Mouse (Mus musculus) midbrain, embryonic 12.5 days (tissue): ENCODE measurements around the gene Tmem44. TPM values are rescaled to one million over a fixed set of nuclear protein-coding genes. Genes with fewer than 3 reads are reported as not detected.

Source experiments
- ATAC-seq: fragments of 200-750 bp; cut with Nextera tagmentation; 2 replicates; pipeline ENCODE4 v1.8.0; 2017; ENCODE audit warnings: low read depth, moderate TSS enrichment, moderate library complexity; ENCODE audit not compliant: low FRiP score
- H3K27ac ChIP-seq: fragments of 300-500 bp; sonication (generic); replicated peaks from 2 replicates; pipeline ENCODE4 v1.5.1; 2016; ENCODE audit warnings: mild to moderate bottlenecking
- H3K27me3 ChIP-seq: fragments of 300-500 bp; sonication (generic); 2 replicates; pipeline ENCODE4 v1.6.1; 2016; ENCODE audit warnings: mild to moderate bottlenecking
- H3K36me3 ChIP-seq: fragments of 300-500 bp; sonication (generic); 2 replicates; pipeline ENCODE4 v1.6.1; 2016
- H3K4me1 ChIP-seq: fragments of 300-500 bp; sonication (generic); 2 replicates; pipeline ENCODE4 v1.6.1; 2016
- H3K4me2 ChIP-seq: fragments of 300-500 bp; sonication (generic); replicated peaks from 2 replicates; pipeline ENCODE4 v1.6.1; 2016; ENCODE audit warnings: mild to moderate bottlenecking, moderate library complexity
- H3K4me3 ChIP-seq: fragments of 300-500 bp; sonication (generic); 2 replicates; pipeline ENCODE4 v1.5.1; 2016; ENCODE audit warnings: mild to moderate bottlenecking
- H3K9ac ChIP-seq: fragments of 300-500 bp; sonication (generic); replicated peaks from 2 replicates; pipeline ENCODE4 v1.6.1; 2016; ENCODE audit warnings: mild to moderate bottlenecking, moderate library complexity
- H3K9me3 ChIP-seq: fragments of 300-500 bp; sonication (generic); 2 replicates; pipeline ENCODE4 v1.6.1; 2016; ENCODE audit warnings: mild to moderate bottlenecking
- WGBS: fragments of 180-500 bp; shearing (Covaris S2); methylation state at CpG from one replicate; pipeline ENCODE4 v1.1.7; 2016; 5-methylcytosine and 5-hydroxymethylcytosine counted together
- polyA plus RNA-seq: library from polyadenylated mRNA; unstranded; fragments of >200 nt; fragmentation: Nextera tagmentation; extraction: Ambion mirVana; gene quantifications from 2 replicates; pipeline ENCODE4 v1.2.1, GENCODE M21; 2016

Tmem44 gene
- polyA plus RNA-seq, 1 experiment from 2014 or later, result 55.1 TPM

DNA sequence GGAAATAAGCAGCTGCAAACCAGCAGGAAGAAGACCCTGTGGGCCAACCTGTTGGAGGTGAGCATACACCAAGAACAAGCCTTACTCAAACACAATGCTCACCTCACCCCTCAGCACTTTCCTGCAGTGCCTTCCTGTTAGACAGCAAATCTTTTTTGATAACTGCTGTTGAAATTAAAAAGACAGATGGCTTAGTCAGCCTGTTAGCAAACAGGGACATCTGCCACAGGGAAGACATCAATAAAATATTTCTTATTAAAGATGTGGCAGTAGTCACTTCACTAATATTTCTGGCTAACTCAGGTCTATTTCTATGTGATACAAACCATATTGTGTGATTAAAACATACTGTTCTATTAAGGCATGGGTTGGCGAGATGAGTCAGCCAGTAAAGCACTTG is 25.8 kb upstream of the Tmem44 start:
- Histone ChIP-seq H3K9ac (no peak overlapping the region), H3K9me3 (no peaks in the 10 kb centered on the region), H3K4me2 (no peak overlapping the region), H3K27me3 (no peaks in the 10 kb centered on the region), H3K36me3 (peaks cover 97% of the 10 kb centered on the region), H3K27ac (no peak overlapping the region), H3K4me3 (no peak overlapping the region), H3K4me1 (no peaks in the 10 kb centered on the region)
- ATAC-seq, result no peak
- WGBS, result 89% methylated on average over 1 of the region's 1 CpGs

DNA sequence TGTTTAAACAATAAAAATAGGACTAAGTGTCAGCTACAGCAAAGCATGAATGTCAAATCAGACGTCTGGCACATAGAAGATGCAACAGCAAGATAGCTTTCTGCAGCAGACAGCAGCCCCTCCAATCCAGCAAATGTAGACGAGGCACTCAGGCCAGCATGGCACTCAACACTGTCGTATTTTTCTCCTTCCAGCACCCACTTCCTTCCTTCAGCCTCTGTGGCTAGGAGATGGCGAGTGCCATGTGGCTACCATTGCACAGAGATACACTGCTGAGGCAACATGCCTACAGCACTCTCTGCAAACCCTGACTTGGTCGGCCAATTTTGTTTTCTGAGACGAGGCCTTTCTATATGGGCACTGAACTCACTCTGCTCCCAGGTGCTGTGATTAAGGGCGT is 25.2 kb upstream of the Tmem44 start:
- no peak for ATAC-seq
- 89% methylated on average over 7 of the region's 7 CpGs for WGBS
- Histone ChIP-seq H3K36me3 (peaks cover 97% of the 10 kb centered on the region), H3K4me2 (no peak overlapping the region), H3K4me3 (no peak overlapping the region), H3K27me3 (no peaks in the 10 kb centered on the region), H3K27ac (no peak overlapping the region), H3K9me3 (no peaks in the 10 kb centered on the region), H3K9ac (no peak overlapping the region), H3K4me1 (no peaks in the 10 kb centered on the region)

DNA sequence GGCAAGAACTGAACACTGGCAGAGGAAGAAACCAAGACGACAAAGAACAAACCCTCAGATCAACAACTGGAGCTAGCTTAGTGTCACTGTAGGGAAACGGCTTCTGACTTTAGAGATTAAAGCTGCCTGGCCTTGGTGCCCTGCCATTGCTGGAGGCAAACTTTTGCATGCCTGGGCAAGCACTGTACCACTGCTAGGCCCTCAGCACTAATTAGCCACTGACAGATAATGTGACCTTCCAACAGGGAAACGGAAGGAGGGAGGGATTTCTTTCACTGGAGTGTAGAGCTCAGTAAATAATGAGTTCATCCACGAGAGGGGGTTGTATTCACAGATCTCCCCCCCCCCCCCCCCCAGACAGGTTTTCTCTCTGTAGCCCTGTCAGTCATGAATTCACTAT is 21.6 kb upstream of the Tmem44 start:
- Histone ChIP-seq H3K4me2 (no peak overlapping the region), H3K4me3 (no peak overlapping the region), H3K36me3 (peaks cover 97% of the 10 kb centered on the region), H3K27me3 (no peaks in the 10 kb centered on the region), H3K9ac (no peak overlapping the region), H3K9me3 (no peaks in the 10 kb centered on the region), H3K4me1 (no peaks in the 10 kb centered on the region), H3K27ac (no peak overlapping the region)
- no peak for ATAC-seq
- WGBS, result 72% methylated on average over 4 of the region's 4 CpGs

DNA sequence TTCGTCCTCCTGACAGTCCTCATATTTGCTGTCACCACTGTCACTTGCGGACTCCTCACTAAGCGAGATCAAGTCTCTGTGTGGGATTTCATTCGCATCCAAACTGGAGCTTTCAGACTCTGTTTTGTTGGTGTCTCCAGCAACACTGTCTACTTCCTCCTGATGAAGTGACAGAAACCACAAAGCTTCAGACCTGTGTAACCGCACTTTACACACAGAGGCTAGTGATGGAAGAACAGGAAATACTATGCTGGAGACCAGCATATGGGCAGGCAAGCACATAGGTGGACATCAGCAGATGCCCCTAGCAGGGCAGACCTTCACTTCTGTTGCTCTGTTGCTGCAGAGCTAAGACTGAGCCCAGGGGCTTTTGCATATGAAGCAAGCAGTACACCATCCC is 20.7 kb upstream of the Tmem44 start:
- H3K27ac ChIP-seq, result no peak overlapping the region
- WGBS, result 97% methylated on average over 5 of the region's 5 CpGs
- no peak overlapping the region for H3K4me2 ChIP-seq
- no peaks in the 10 kb centered on the region for H3K4me1 ChIP-seq
- no peak overlapping the region for H3K9ac ChIP-seq
- H3K36me3 ChIP-seq, result peaks cover 97% of the 10 kb centered on the region
- H3K4me3 ChIP-seq, result no peak overlapping the region
- H3K9me3 ChIP-seq, result no peaks in the 10 kb centered on the region
- ATAC-seq, result no peak
- no peaks in the 10 kb centered on the region for H3K27me3 ChIP-seq

DNA sequence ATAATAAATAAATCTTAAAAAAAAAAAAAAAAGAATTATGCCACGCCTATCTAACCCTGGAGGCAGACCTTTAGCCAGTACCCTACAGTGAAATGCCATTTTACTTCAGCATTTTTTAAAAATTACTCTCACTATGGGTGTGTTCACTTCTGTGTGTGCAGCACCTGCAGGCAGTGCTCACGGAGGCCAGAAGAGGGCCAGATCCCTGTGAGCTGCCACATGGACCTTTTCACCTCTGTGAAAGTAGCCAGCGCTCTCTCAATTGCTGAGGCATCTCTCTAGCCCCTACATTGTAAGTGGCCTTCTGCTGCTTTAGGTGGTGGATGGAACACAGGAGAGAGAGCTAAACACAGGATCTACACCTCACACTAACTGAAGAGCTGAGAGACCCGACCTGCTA is 19.5 kb upstream of the Tmem44 start:
- ATAC-seq, result no peak
- Histone ChIP-seq H3K27me3 (no peaks in the 10 kb centered on the region), H3K36me3 (peaks cover 96% of the 10 kb centered on the region), H3K27ac (no peak overlapping the region), H3K4me2 (no peak overlapping the region), H3K9ac (no peak overlapping the region), H3K4me3 (no peak overlapping the region), H3K9me3 (no peaks in the 10 kb centered on the region), H3K4me1 (no peaks in the 10 kb centered on the region)
- 96% methylated on average over 4 of the region's 4 CpGs for WGBS

DNA sequence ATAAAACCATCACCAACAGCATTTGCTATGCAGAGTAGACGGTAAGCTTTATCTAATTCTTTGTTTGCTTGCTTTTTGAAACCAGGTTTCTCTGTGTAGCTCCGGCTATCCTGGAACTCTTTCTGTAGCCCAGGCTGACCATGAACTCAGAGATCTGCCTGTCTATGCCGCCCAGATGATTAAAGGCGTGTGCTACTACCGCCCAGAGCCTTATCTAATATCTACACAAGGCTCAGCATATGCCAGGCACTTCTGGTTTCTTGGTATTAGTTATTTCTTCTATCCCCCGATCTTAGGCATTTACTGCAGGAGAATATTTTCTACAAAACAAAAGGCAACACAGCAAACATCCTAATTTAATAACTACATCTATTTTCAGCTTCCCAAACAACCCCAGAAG is 15.0 kb upstream of the Tmem44 start:
- no peak overlapping the region for H3K9ac ChIP-seq
- no peak for ATAC-seq
- H3K27me3 ChIP-seq, result no peaks in the 10 kb centered on the region
- no peak overlapping the region for H3K4me3 ChIP-seq
- H3K4me2 ChIP-seq, result no peak overlapping the region
- H3K27ac ChIP-seq, result no peak overlapping the region
- H3K9me3 ChIP-seq, result no peaks in the 10 kb centered on the region
- peaks cover 99% of the 10 kb centered on the region for H3K36me3 ChIP-seq
- no peaks in the 10 kb centered on the region for H3K4me1 ChIP-seq
- WGBS, result 95% methylated on average over 6 of the region's 6 CpGs

DNA sequence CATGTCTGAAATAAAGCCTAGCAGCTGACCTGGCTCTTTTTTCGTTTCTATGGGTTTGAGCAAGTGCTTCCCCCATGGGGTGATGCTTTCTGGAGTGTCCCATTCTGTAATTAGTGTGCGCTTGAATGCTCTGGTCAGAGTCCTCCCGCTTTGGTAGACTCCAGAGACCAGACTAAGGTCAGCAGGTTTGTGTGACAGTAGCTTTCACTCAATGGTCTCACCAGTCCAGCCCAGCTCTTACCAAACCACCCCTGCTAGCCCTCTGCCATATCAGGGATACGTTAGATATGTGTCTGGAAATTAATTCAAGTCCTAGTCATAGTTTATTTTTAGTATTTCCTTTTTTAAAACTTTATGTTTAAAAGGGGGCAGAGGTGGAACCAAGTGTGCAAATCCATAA is 10.0 kb upstream of the Tmem44 start:
- H3K4me2 ChIP-seq, result no peak overlapping the region
- no peak overlapping the region for H3K9ac ChIP-seq
- H3K36me3 ChIP-seq, result peaks cover 98% of the 10 kb centered on the region
- H3K27me3 ChIP-seq, result no peaks in the 10 kb centered on the region
- H3K27ac ChIP-seq, result no peak overlapping the region
- ATAC-seq, result no peak
- 93% methylated on average over 4 of the region's 4 CpGs for WGBS
- H3K4me3 ChIP-seq, result no peak overlapping the region
- no peaks in the 10 kb centered on the region for H3K4me1 ChIP-seq
- H3K9me3 ChIP-seq, result peaks cover 14% of the 10 kb centered on the region

- Histone ChIP-seq H3K27ac (no peak overlapping the region), H3K4me2 (no peak overlapping the region), H3K4me3 (no peak overlapping the region), H3K4me1 (no peaks in the 10 kb centered on the region), H3K9me3 (peaks cover 23% of the 10 kb centered on the region), H3K27me3 (no peaks in the 10 kb centered on the region), H3K36me3 (peaks cover 87% of the 10 kb centered on the region), H3K9ac (no peak overlapping the region)
- 96% methylated on average over 5 of the region's 5 CpGs for WGBS
- ATAC-seq, result no peak
These were observed 8.8 kb upstream of the Tmem44 start for GRCm38 (mm10) chr16:30559312-30559992.

- peaks cover 33% of the 10 kb centered on the region for H3K36me3 ChIP-seq
- peaks cover 23% of the 10 kb centered on the region for H3K9me3 ChIP-seq
- H3K4me3 ChIP-seq, result no peak overlapping the region
- WGBS, result 96% methylated on average over 8 of the region's 8 CpGs
- H3K27me3 ChIP-seq, result peaks cover 8% of the 10 kb centered on the region; the same call in 1 of the 2 replicates
- H3K27ac ChIP-seq, result no peak overlapping the region
- no peak for ATAC-seq
- no peak overlapping the region for H3K9ac ChIP-seq
- H3K4me2 ChIP-seq, result no peak overlapping the region
- peaks cover 10% of the 10 kb centered on the region for H3K4me1 ChIP-seq
These were observed 3.5 kb upstream of the Tmem44 start for GRCm38 (mm10) chr16:30554109-30554508.

GRCm38 (mm10) chr16:30552621-30553338 is 2.1 kb upstream of the Tmem44 start:
- 39% methylated on average over 11 of the region's 11 CpGs for WGBS
- peaks cover 23% of the 10 kb centered on the region for H3K9me3 ChIP-seq
- peak overlapping the region; percentile 36; the same call in 1 of the 2 replicates for H3K27ac ChIP-seq
- H3K4me2 ChIP-seq, result no peak overlapping the region
- no peak overlapping the region for H3K4me3 ChIP-seq
- peaks cover 8% of the 10 kb centered on the region; the same call in 1 of the 2 replicates for H3K27me3 ChIP-seq
- H3K4me1 ChIP-seq, result peaks cover 18% of the 10 kb centered on the region
- peaks cover 20% of the 10 kb centered on the region for H3K36me3 ChIP-seq
- no peak for ATAC-seq
- no peak overlapping the region for H3K9ac ChIP-seq

DNA sequence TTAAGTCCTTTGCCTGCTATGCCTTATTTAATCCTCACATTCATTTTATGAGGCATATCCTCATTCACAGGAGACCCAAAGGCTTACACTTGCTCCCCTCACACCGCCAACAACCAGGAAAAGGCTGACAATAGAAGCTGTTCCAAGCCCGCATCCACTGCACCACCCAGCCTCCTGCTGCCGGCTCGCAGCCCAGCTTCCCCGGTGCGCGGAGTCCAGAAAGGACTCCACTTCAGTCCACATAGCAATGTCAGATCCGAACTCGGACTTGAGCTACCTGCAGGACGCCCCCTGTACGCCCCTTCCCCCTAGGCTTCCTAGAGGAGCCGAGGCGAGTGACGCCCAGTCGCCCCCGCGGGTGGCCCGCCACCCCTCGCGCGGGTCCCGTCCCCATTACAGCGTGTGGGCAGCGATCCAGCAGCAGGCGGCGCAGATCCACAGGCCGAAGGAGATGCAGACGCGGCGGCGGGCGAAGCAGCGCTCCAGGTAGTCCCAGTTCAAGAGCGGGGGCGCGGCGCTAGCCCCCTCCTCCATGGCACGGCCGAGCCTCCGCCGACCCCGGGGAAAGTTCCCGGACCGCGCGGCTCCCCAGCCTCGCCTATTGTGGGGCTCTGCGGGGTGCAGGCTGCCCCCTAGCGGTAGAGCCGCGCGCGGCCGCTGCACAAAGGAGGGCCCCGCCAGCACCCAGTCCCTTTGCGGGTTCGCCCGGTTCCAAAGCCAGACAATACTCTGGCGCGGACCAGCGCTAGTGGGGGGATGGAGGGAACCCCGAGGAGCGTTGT is 485 bp downstream of the Tmem44 start:
- peak overlapping the region; percentile 91 for H3K9ac ChIP-seq
- peak overlapping the region; percentile 75 for H3K27ac ChIP-seq
- peak overlapping the region; percentile 66 for H3K4me2 ChIP-seq
- H3K4me1 ChIP-seq, result peaks cover 18% of the 10 kb centered on the region
- ATAC-seq, result peak; percentile 90
- H3K4me3 ChIP-seq, result peak overlapping the region; percentile 77
- H3K9me3 ChIP-seq, result peaks cover 6% of the 10 kb centered on the region
- H3K27me3 ChIP-seq, result peaks cover 8% of the 10 kb centered on the region; the same call in 1 of the 2 replicates
- peaks cover 18% of the 10 kb centered on the region for H3K36me3 ChIP-seq
- under 1% methylated on average over 52 of the region's 63 CpGs for WGBS

DNA sequence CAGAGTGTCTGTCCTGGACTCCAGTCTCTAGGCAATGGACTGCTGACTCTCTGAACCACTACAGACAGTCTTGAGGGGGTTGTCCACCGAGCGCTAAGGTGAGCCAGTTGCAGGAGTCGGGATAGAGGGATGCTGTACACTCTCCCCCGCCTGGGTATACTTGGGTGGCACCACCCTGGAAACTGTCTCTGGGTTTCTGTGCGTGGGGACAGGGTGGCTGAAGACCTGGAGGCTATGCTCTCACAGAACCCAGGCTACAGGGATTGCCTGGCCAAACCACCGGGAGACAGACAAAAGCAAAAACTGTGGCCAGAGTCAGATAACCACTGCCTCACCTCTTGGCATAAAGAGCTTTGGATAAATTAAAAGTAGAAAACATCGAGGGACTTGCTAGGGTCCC is 1.1 kb downstream of the Tmem44 start:
- Histone ChIP-seq H3K27ac (no peak overlapping the region), H3K9me3 (no peaks in the 10 kb centered on the region; the same call in 1 of the 2 replicates), H3K4me1 (peaks cover 18% of the 10 kb centered on the region), H3K36me3 (peaks cover 24% of the 10 kb centered on the region), H3K4me2 (peak overlapping the region; percentile 66), H3K27me3 (peaks cover 8% of the 10 kb centered on the region; the same call in 1 of the 2 replicates), H3K4me3 (peak overlapping the region; percentile 77), H3K9ac (no peak overlapping the region)
- ATAC-seq, result no peak
- 84% methylated on average over 7 of the region's 7 CpGs for WGBS
